Mouse (Mus musculus): ENCODE results near the gene Tomt. TPM values are rescaled to one million over a fixed set of nuclear protein-coding genes. Genes with fewer than 3 reads are reported as not detected.

Tomt gene
- total and polyA plus RNA-seq, 3 experiments, result 0.07 to 1.3 (median 1.1) TPM

GRCm38 (mm10) chr7:101955276-101955675 is 49.1 kb upstream of the Tomt start:
- DNase-seq (ENCODE audit: extremely low read depth), result no peak
- Histone ChIP-seq H3K79me2 (replicated peaks; ENCODE audit: control insufficient read depth, extremely low read depth, insufficient read depth, poor library complexity, severe bottlenecking) (peaks cover 4% of the 10 kb centered on the region), H3K36me3 (replicated peaks in 1 of 2; ENCODE audit: control insufficient read depth in 1 of 2, insufficient read depth in 1 of 2, low read length in 1 of 2) (peaks cover 0 to 17% of the 10 kb centered on the region in 2 experiments), H3K27me3 (replicated peaks) (no peaks in the 10 kb centered on the region), H3K4me2 (ENCODE audit: insufficient read depth, low read depth, poor library complexity, severe bottlenecking) (no peak overlapping the region), H3K4me1 (ENCODE audit: control insufficient read depth in 1 of 2, insufficient read depth in 2 of 2) (peaks cover 0 to 23% of the 10 kb centered on the region in 2 experiments; a peak in 2 of 4 replicates), H3K9me3 (replicated peaks; ENCODE audit: low read length) (no peaks in the 10 kb centered on the region), H3K9ac (ENCODE audit: insufficient read depth, low read depth) (no peak overlapping the region), H3K4me3 (replicated peaks in 1 of 3; ENCODE audit: low read depth in 2 of 3, low read length in 2 of 3, poor library complexity in 1 of 3) (no peak overlapping the region), H3K27ac (ENCODE audit: insufficient read depth, low read depth) (no peak overlapping the region)
- TF ChIP-seq EP300 (IDR thresholded peaks at IDR 0.05; ENCODE audit: low read length) (no peak), GABPA (IDR thresholded peaks at IDR 0.05; ENCODE audit: insufficient replicate concordance, low read depth, low read length) (no peak), UBTF (IDR thresholded peaks at IDR 0.05; ENCODE audit: low read depth, low read length) (no peak), KAT2A (IDR thresholded peaks at IDR 0.05; ENCODE audit: insufficient replicate concordance, low read length) (no peak), USF2 (conservative IDR thresholded peaks at IDR 0.05; ENCODE audit: low read depth, low read length) (no peak), MAX (IDR thresholded peaks at IDR 0.05; ENCODE audit: low read length) (no peak), ELF1 (IDR thresholded peaks at IDR 0.05; ENCODE audit: low read depth, low read length) (no peak), JUN (IDR thresholded peaks at IDR 0.05; ENCODE audit: insufficient read depth, low read depth, low read length) (no peak)
- in situ Hi-C loops (cut with MboI; ENCODE audit: low pct_ligation_motif_present, low pct_unique_long_range_greater_than_20kb, low sequenced_read_pairs) (no loop called here), dilution Hi-C loops (cut with MboI; ENCODE audit: extremely low pct_ligation_motif_present, extremely low pct_unique_long_range_greater_than_20kb, low sequenced_read_pairs) (no loop called here)

GRCm38 (mm10) chr7:101954163-101954562 is 48.0 kb upstream of the Tomt start:
- peaks cover 0 to 30% of the 10 kb centered on the region in 2 experiments; a peak in 2 of 4 replicates for H3K4me1 ChIP-seq (ENCODE audit: control insufficient read depth in 1 of 2, insufficient read depth in 2 of 2)
- no peak overlapping the region for H3K9ac ChIP-seq (ENCODE audit: insufficient read depth, low read depth)
- TF ChIP-seq MAFK (IDR thresholded peaks at IDR 0.05; ENCODE audit: insufficient replicate concordance, low read length) (no peak), ZMIZ1 (IDR thresholded peaks at IDR 0.05; ENCODE audit: low read depth, low read length) (no peak), IRF4 (IDR thresholded peaks at IDR 0.05; ENCODE audit: low read depth, low read length) (no peak), ZKSCAN1 (IDR thresholded peaks at IDR 0.05; ENCODE audit: borderline replicate concordance, low read depth, low read length) (no peak), USF1 (IDR thresholded peaks at IDR 0.05; ENCODE audit: low read depth, low read length) (no peak)
- H3K4me2 ChIP-seq (ENCODE audit: insufficient read depth, low read depth, poor library complexity, severe bottlenecking), result no peak overlapping the region
- H3K27me3 ChIP-seq (replicated peaks), result no peaks in the 10 kb centered on the region
- H3K27ac ChIP-seq (ENCODE audit: insufficient read depth, low read depth), result no peak overlapping the region
- H3K36me3 ChIP-seq (replicated peaks in 1 of 2; ENCODE audit: control insufficient read depth in 1 of 2, insufficient read depth in 1 of 2, low read length in 1 of 2), result peaks cover 0 to 19% of the 10 kb centered on the region in 2 experiments
- dilution Hi-C loops (cut with MboI; ENCODE audit: extremely low pct_ligation_motif_present, extremely low pct_unique_long_range_greater_than_20kb, low sequenced_read_pairs), result no loop called here
- no peak overlapping the region for H3K4me3 ChIP-seq (replicated peaks in 1 of 3; ENCODE audit: low read depth in 2 of 3, low read length in 2 of 3, poor library complexity in 1 of 3)
- no peak for DNase-seq (ENCODE audit: extremely low read depth)
- no peaks in the 10 kb centered on the region for H3K9me3 ChIP-seq (replicated peaks; ENCODE audit: low read length)
- in situ Hi-C loops (cut with MboI; ENCODE audit: low pct_ligation_motif_present, low pct_unique_long_range_greater_than_20kb, low sequenced_read_pairs), result no loop called here
- H3K79me2 ChIP-seq (replicated peaks; ENCODE audit: control insufficient read depth, extremely low read depth, insufficient read depth, poor library complexity, severe bottlenecking), result peaks cover 11% of the 10 kb centered on the region

- DNase-seq (ENCODE audit: extremely low read depth), result no peak
- no peak overlapping the region for H3K9ac ChIP-seq (ENCODE audit: insufficient read depth, low read depth)
- no peaks in the 10 kb centered on the region for H3K9me3 ChIP-seq (replicated peaks; ENCODE audit: low read length)
- peaks cover 0 to 44% of the 10 kb centered on the region in 2 experiments; a peak in 2 of 4 replicates for H3K4me1 ChIP-seq (ENCODE audit: control insufficient read depth in 1 of 2, insufficient read depth in 2 of 2)
- H3K36me3 ChIP-seq (replicated peaks in 1 of 2; ENCODE audit: control insufficient read depth in 1 of 2, insufficient read depth in 1 of 2, low read length in 1 of 2), result peaks cover 0 to 22% of the 10 kb centered on the region in 2 experiments
- no peak overlapping the region for H3K4me2 ChIP-seq (ENCODE audit: insufficient read depth, low read depth, poor library complexity, severe bottlenecking)
- H3K27me3 ChIP-seq (replicated peaks), result no peaks in the 10 kb centered on the region
- peaks cover 18% of the 10 kb centered on the region for H3K79me2 ChIP-seq (replicated peaks; ENCODE audit: control insufficient read depth, extremely low read depth, insufficient read depth, poor library complexity, severe bottlenecking)
- H3K4me3 ChIP-seq (replicated peaks in 1 of 3; ENCODE audit: low read depth in 2 of 3, low read length in 2 of 3, poor library complexity in 1 of 3), result no peak overlapping the region
- dilution Hi-C loops (cut with MboI; ENCODE audit: extremely low pct_ligation_motif_present, extremely low pct_unique_long_range_greater_than_20kb, low sequenced_read_pairs), result no loop called here
- H3K27ac ChIP-seq (ENCODE audit: insufficient read depth, low read depth), result no peak overlapping the region
- in situ Hi-C loops (cut with MboI; ENCODE audit: low pct_ligation_motif_present, low pct_unique_long_range_greater_than_20kb, low sequenced_read_pairs), result no loop called here
- TF ChIP-seq RAD21 (IDR thresholded peaks at IDR 0.05; ENCODE audit: low read depth, low read length) (no peak), MAFK (IDR thresholded peaks at IDR 0.05; ENCODE audit: insufficient replicate concordance, low read length) (no peak), MAX (IDR thresholded peaks at IDR 0.05; ENCODE audit: low read length) (no peak), JUND (conservative IDR thresholded peaks at IDR 0.05; ENCODE audit: low read depth, low read length) (no peak), MXI1 (IDR thresholded peaks at IDR 0.05; ENCODE audit: low read depth, low read length) (no peak), RCOR1 (conservative IDR thresholded peaks at IDR 0.05; ENCODE audit: low read depth, low read length) (no peak), MAZ (IDR thresholded peaks at IDR 0.05; ENCODE audit: low read depth, low read length) (no peak), MEF2A (IDR thresholded peaks at IDR 0.05; ENCODE audit: borderline replicate concordance, low read depth, low read length) (no peak), JUN (IDR thresholded peaks at IDR 0.05; ENCODE audit: insufficient read depth, low read depth, low read length) (no peak), SMC3 (IDR thresholded peaks at IDR 0.05; ENCODE audit: low read depth, low read length) (no peak), E2F4 (IDR thresholded peaks at IDR 0.05; ENCODE audit: insufficient replicate concordance, low read depth, low read length) (no peak), TCF12 (IDR thresholded peaks at IDR 0.05; ENCODE audit: low read depth, low read length) (no peak), POLR2A (IDR thresholded peaks at IDR 0.05; ENCODE audit: low read depth, low read length) (no peak), BHLHE40 (IDR thresholded peaks at IDR 0.05; ENCODE audit: low read depth, low read length) (no peak), CHD2 (IDR thresholded peaks at IDR 0.05; ENCODE audit: low read length) (no peak), SIN3A (IDR thresholded peaks at IDR 0.05; ENCODE audit: low read length) (no peak), TBP (conservative IDR thresholded peaks at IDR 0.05; ENCODE audit: low read depth, low read length) (no peak)
These were observed 45.9 kb upstream of the Tomt start for GRCm38 (mm10) chr7:101952098-101952497.

Measured in CH12.LX (cell line).